Mouse (Mus musculus): ENCODE measurements around the gene Raf1.

DNA sequence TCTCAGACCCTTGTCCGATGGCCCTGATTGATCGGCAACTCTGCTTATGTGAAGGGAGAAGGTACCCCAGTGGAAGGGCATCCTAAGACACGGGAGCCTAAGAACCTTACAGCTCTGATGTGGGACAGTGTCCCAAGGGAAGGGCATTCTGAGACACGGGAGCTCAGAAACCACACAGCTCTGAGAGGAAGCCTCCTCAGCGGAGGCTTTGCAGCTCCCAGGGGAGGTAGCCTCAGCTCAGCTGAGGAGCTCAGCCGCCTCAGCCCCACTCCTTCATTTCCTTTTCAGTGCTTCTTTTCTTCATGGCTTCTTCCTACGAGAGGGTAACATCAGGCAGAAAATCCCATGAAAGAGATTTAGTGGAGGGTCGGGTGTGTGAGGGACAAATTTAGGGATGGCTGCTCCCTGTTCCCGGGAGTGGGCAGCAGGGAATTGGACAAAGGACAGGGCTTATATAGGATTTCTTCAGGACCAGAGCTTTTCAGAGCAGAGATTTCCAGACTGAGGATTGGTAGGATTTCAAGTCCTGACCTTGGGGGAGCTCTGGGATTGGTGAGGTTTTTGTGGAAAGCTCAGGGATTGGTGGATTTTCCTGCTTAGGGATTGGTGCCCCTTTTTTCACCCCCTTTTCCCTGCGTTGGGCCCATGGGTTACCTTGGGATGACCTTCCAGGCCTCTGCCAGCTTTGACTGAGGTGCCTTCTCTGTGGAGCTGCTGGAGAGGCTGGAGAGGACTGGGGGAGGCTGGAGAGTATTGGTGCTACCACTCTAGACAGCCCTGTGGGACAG is 93.9 kb downstream of the Raf1 start:
- TF ChIP-seq EP300 (IDR thresholded peaks at IDR 0.05; ENCODE audit: low read depth) (no peak), CTCF (IDR thresholded peaks at IDR 0.05; ENCODE audit: low read depth) (no peak)

All from liver, postnatal 0 days (tissue).